Mouse (Mus musculus) embryonic fibroblast, embryonic 13.5 days (primary cell): ENCODE results near the gene Tmem202. TPM values are rescaled to one million over a fixed set of nuclear protein-coding genes. Genes with fewer than 3 reads are reported as not detected.
A peak's percentile ranks its signal among the peaks of the same experiment; 100 is the strongest.

ENCODE experiments used
- H3K27ac ChIP-seq: 2 replicates; pipeline ENCODE4 v1.5.1; 2012; ENCODE audit warnings: low read length, control low read depth, inconsistent platforms; ENCODE audit not compliant: insufficient read depth
- H3K4me1 ChIP-seq: 2 replicates; pipeline ENCODE4 v1.6.1; 2011; ENCODE audit warnings: low read length; ENCODE audit not compliant: control insufficient read depth, insufficient read depth
- H3K4me3 ChIP-seq: 2 replicates; pipeline ENCODE4 v1.5.1; 2011; ENCODE audit warnings: mild to moderate bottlenecking, control low read depth, low read length; ENCODE audit not compliant: insufficient read depth
- CTCF ChIP-seq: IDR thresholded peaks from 2 replicates; pipeline ENCODE4 v1.5.1; 2011; ENCODE audit warnings: mild to moderate bottlenecking, control low read depth, low read length, moderate library complexity, borderline replicate concordance; ENCODE audit not compliant: insufficient read depth
- POLR2A ChIP-seq: IDR thresholded peaks from 2 replicates; pipeline ENCODE4 v1.6.1; 2011; ENCODE audit warnings: low read depth, mild to moderate bottlenecking, control low read depth, low read length, moderate library complexity
- polyA plus RNA-seq: library from polyadenylated mRNA; stranded (reverse); fragments of >200 nt; gene quantifications from 2 replicates; pipeline ENCODE4 v1.2.4, GENCODE M21; 2011; ENCODE audit warnings: low read depth; ENCODE audit not compliant: missing spikeins, insufficient read length

The Tmem202 gene
- polyA plus RNA-seq, 1 experiment, result 2.4 TPM

DNA sequence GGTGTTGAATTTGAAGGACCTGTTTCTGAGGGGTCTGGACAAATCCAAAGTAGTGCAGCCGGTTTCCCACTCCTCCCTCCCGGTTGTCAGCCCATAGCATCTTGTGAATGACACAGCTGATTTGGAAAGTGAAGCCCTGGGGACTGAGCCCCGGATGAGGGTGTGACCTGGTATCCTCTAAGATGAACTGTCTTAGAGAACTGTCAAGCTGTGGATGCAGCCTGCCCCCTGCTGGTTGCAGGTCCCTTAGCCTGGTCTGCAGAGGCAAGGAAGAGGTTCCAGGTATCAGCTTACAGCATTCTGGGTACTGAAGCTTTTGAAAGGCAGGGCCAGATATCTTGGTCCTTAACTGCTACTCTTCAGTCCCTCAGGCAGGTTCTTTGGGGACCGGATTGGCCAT is 26.0 kb upstream of the Tmem202 start:
- Histone ChIP-seq H3K4me3 (no peak overlapping the region), H3K27ac (no peak overlapping the region), H3K4me1 (no peaks in the 10 kb centered on the region)
- TF ChIP-seq POLR2A (no peak), CTCF (peak; percentile 90; the same call in 1 of the 2 replicates)

DNA sequence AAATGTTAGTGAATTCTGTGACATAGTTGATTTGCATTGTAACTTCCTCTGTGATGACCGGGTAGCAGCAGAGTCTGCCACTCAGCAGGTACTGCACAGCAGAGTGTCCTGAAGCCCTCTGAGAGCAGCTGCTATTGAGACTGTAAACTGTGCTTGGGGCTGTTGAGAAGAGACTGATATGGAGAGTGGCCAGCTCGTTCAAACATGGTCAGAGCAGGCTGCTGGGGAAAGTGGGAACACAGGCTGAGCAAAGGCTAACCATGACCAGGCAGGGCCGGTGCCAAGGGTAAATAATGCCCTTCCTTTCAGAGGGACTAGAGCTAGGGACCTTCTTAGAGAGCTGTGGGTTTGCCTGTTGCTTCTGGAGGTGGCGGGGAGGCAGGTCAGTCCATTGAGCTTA is 14.1 kb upstream of the Tmem202 start:
- TF ChIP-seq POLR2A, result no peak
- H3K4me3 ChIP-seq, result no peak overlapping the region

DNA sequence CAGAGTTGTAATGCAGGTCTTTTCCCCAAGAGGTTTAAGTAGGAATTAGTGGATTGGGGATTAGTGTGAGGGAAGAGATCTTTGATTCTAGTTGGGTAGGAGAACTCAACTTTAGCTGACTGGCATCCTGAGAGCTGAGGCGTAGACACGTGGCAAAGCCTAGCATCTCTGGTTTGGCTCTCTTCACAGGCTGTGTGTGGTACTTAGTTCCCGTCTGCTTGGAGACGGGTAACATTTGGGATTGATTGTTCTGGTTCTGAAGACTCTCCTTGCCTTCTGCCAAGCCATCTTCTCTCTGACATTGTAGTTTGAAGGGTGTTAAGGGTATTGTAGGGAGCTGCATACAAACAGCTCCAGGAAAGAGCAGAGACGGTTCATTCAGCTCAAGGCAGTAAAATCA is 13.0 kb upstream of the Tmem202 start:
- Histone ChIP-seq H3K4me3 (no peak overlapping the region), H3K27ac (no peak overlapping the region), H3K4me1 (peaks cover 3% of the 10 kb centered on the region; the same call in 1 of the 2 replicates)
- TF ChIP-seq CTCF, result no peak
- TF ChIP-seq POLR2A, result no peak

More for the DNA sequence above, 14.1 kb upstream of the Tmem202 start:
- H3K4me1 ChIP-seq, result no peaks in the 10 kb centered on the region
- no peak overlapping the region for H3K27ac ChIP-seq

DNA sequence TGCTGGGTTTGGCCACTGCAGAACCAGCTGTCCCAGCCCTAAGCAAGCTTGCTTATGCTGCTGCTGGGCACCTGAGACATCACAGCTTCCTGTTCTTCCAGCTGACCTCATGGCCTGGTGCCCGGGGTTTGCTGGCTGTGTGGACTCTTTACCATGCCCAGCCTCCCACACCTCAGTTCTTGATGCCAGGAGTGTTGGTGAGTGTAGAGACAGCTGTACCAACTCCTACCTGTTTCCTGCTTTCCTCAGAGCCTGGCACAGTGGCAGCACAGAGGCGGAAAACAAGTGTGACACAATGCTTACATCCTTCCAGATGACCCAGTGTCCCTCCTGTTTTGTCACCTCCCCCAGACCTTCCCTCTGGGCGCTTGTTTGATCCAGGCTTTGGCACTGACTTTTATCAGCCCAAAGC is 12.0 kb upstream of the Tmem202 start:
- TF ChIP-seq CTCF, result no peak
- TF ChIP-seq POLR2A, result no peak
- H3K27ac ChIP-seq, result no peak overlapping the region
- no peak overlapping the region for H3K4me3 ChIP-seq
- H3K4me1 ChIP-seq, result peaks cover 11% of the 10 kb centered on the region

DNA sequence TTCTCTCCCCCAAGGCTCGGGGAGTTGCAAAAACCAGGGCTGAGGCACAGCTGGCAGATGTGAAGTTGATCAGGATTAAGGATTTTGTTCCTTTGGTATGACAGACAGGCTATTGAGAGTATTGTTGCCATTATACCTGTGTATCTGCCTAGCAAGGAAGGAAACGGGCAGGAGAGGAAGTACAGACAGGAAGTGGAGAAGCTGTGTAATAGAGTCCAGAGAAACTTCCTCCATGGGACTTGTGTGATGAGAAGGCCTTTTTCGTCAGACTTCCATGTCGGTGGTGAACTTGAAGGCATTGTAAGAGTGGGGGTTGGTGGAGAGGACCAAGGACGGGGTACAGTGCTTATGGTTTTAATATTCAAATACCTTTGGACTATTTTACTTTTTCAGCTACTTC is 11.4 kb upstream of the Tmem202 start:
- Histone ChIP-seq H3K4me1 (peaks cover 11% of the 10 kb centered on the region), H3K4me3 (no peak overlapping the region), H3K27ac (no peak overlapping the region)
- TF ChIP-seq CTCF, result no peak
- no peak for TF ChIP-seq POLR2A

DNA sequence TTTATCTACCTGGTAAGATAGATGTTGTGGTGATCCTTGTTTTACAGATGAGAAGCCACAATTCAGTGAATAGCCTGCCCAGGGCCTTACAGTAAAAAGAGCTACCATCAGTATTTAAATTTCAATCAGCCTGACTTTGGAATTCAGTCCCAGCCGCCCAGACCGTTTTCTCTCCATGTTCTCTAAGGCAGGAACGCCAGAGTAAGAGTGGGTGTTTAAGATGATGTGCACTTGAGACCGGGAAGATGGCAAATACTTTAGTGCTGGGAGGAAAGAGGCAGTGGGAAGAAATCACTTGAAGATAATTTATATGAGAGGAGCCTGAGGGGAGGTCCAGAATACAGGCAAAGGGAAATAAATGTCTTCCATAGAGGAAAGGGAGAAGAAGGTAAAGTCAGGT is 10.4 kb upstream of the Tmem202 start:
- no peak overlapping the region for H3K4me3 ChIP-seq
- TF ChIP-seq POLR2A, result no peak
- TF ChIP-seq CTCF, result no peak
- peaks cover 11% of the 10 kb centered on the region for H3K4me1 ChIP-seq
- H3K27ac ChIP-seq, result no peak overlapping the region

DNA sequence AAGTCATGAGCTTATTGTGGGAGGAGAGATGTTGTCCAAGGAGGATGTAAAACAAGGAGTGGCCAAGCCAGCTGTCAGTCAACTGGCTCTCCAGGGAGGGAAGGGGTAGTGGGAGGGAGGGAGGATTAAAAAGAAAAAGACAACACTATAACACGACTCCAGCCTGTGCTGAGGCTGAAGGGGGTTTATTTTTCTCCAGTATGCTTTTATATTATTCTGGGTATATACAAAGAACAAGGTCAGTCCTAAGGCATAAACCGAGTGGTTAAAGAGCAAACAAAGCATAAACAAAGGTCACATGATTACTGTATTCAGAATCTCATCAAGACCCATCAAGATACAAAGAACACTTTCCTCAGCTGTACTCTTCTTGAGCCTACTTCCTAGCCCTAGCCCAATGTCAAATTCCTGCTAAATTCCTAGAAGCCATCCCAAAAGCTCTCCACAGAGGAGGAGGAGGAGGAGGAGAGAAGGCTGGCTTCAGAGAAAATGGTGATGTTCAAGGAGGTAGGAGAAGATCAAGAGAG is 9.4 kb upstream of the Tmem202 start:
- TF ChIP-seq POLR2A (no peak), CTCF (no peak)
- no peak overlapping the region for H3K4me3 ChIP-seq
- H3K4me1 ChIP-seq, result peaks cover 15% of the 10 kb centered on the region
- H3K27ac ChIP-seq, result no peak overlapping the region

DNA sequence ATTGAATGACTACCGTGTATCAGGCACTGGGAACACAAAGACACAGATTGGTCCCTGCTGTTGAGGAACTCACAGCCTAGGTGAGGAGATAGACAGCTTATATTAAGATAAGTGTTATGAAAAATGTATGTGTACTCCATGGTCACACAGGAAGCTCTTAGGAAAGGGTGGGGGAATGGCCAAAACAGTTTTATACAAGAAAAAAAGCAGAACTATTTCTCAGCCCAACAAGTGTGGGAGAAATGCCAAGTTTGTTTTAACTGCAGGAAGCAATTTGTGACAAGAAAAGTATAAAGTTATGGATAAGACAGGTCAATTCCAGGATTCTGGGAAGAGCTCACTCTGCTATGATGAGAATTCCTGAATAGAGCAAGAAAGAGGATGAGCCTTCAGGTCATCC is 8.2 kb upstream of the Tmem202 start:
- Histone ChIP-seq H3K4me3 (no peak overlapping the region), H3K4me1 (peaks cover 19% of the 10 kb centered on the region), H3K27ac (peak overlapping the region; percentile 46; the same call in 1 of the 2 replicates)
- TF ChIP-seq CTCF, result no peak
- no peak for TF ChIP-seq POLR2A

DNA sequence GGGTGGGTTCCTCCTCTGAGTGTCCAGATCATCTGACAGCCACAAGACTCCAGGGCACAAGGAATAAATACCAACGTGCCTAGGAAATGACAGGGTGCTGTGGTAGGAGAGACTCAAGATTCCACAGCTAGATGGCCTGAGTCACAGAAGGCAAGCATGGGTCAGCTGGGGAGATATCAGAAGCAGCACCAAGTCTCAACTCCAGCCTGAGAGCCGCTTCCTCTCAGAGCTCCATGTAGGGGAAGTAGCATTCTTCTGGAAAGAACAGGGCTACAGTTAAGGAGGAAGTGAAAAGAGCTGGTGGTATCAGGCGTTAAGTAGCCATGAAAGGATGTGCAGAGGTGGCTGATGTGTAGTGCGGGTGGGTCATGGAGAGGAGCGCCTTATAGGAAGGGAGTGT is 5.1 kb upstream of the Tmem202 start:
- H3K4me3 ChIP-seq, result no peak overlapping the region
- TF ChIP-seq CTCF, result no peak
- TF ChIP-seq POLR2A, result no peak

DNA sequence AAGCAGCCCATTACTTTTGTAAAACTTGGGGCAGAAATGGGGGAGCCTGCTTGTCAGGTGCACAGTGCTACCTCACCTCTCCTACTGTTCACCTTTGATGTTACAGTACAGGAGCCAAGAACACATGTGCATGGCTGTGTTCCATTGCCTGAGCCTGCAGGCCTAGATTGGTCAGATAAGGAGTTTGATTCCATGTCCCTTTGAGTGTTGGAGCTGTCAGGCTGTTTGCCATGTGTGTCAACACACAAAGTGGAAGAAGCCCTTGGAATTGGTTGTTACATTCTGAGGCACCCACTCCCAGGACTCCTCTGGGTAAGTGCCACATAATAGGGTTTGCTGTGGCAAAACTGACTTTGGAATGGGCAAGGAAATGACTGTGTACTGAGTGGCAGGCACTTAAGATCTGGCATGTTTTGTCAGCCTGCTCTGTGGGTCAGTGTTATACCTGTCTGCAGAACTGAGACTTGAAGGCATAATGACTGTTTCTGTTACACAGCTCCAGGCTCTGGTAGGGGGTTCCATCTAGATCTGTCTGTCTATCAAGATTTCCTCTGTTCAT is 3.2 kb upstream of the Tmem202 start:
- H3K4me3 ChIP-seq, result no peak overlapping the region
- peaks cover 25% of the 10 kb centered on the region for H3K4me1 ChIP-seq
- H3K27ac ChIP-seq, result no peak overlapping the region
- TF ChIP-seq POLR2A, result no peak
- TF ChIP-seq CTCF, result no peak

More for the DNA sequence above, 5.1 kb upstream of the Tmem202 start:
- H3K27ac ChIP-seq, result peak overlapping the region; percentile 54; the same call in 1 of the 2 replicates
- H3K4me1 ChIP-seq, result peaks cover 22% of the 10 kb centered on the region

DNA sequence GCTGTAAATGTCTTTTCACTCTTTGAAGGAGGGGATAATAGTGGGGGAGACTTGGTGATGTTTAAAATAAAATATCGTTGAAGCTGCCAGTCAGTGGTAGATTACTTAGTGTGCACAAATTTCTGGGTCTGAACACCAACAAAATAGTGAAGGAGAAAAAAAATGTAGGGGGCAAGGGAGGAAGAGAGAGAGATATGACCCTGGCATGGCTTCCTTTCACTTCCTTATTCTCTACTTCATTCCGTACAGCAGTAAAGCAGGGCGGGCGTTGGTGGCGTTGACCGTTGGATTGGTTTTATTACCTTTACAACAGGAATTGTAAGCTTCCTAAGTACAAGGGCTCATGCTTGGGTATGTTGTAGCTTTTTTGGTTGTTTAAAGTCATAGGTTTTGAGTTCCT is 2.0 kb upstream of the Tmem202 start:
- no peak overlapping the region for H3K27ac ChIP-seq
- peak overlapping the region; percentile 66; the same call in 1 of the 2 replicates for H3K4me3 ChIP-seq
- H3K4me1 ChIP-seq, result peaks cover 14% of the 10 kb centered on the region; the same call in 1 of the 2 replicates
- TF ChIP-seq POLR2A (no peak), CTCF (no peak)
